Mouse (Mus musculus) neural tube, embryonic 11.5 days (tissue): ENCODE measurements around the gene Cps1. TPM values are rescaled to one million over a fixed set of nuclear protein-coding genes. Genes with fewer than 3 reads are reported as not detected.

ENCODE experiments used
- ATAC-seq: fragments of 200-750 bp; cut with Nextera tagmentation; 2 replicates; pipeline ENCODE4 v1.8.0; 2017; ENCODE audit warnings: moderate number of reproducible peaks, mild to moderate bottlenecking, moderate TSS enrichment, moderate library complexity; ENCODE audit not compliant: insufficient read depth, low FRiP score, low TSS enrichment
- DNase-seq: peaks from one replicate; pipeline ENCODE4 v3.0.0-alpha.2; 2015; ENCODE audit warnings: low spot score
- H3K27ac ChIP-seq: fragments of 300-500 bp; sonication (generic); 2 replicates; pipeline ENCODE4 v1.5.1; 2014; ENCODE audit warnings: low read depth, mild to moderate bottlenecking, low read length
- H3K27me3 ChIP-seq: fragments of 300-500 bp; sonication (generic); 2 replicates; pipeline ENCODE4 v1.6.1; 2014; ENCODE audit warnings: mild to moderate bottlenecking, low read length, mixed read lengths; ENCODE audit not compliant: control insufficient read depth, insufficient read depth
- H3K36me3 ChIP-seq: fragments of 300-500 bp; sonication (generic); 2 replicates; pipeline ENCODE4 v1.6.1; 2014; ENCODE audit warnings: mild to moderate bottlenecking, low read length, moderate library complexity, mixed read lengths; ENCODE audit not compliant: control insufficient read depth, insufficient read depth
- H3K4me1 ChIP-seq: fragments of 300-500 bp; sonication (generic); 2 replicates; pipeline ENCODE4 v1.6.1; 2014; ENCODE audit warnings: low read length, mixed read lengths; ENCODE audit not compliant: control insufficient read depth, insufficient read depth
- H3K4me2 ChIP-seq: fragments of 300-500 bp; sonication (generic); 2 replicates; pipeline ENCODE4 v1.6.1; 2014; ENCODE audit warnings: low read depth, mild to moderate bottlenecking, moderate library complexity
- H3K4me3 ChIP-seq: fragments of 300-500 bp; sonication (generic); 2 replicates; pipeline ENCODE4 v1.5.1; 2014; ENCODE audit warnings: low read depth, low read length
- H3K9ac ChIP-seq: fragments of 300-500 bp; sonication (generic); 2 replicates; pipeline ENCODE4 v1.6.1; 2014; ENCODE audit warnings: mild to moderate bottlenecking, low read length
- H3K9me3 ChIP-seq: fragments of 300-500 bp; sonication (generic); 2 replicates; pipeline ENCODE4 v1.6.1; 2016; ENCODE audit warnings: low read length; ENCODE audit not compliant: control insufficient read depth
- WGBS: fragments of 180-500 bp; shearing (Covaris S2); extraction: QIAGEN DNeasy Blood & Tissue Kit; methylation state at CpG from one replicate; pipeline ENCODE4 v1.1.7; 2014; 5-methylcytosine and 5-hydroxymethylcytosine counted together
- polyA plus RNA-seq: library from polyadenylated mRNA; unstranded; fragments of >200 nt; fragmentation: Nextera tagmentation; extraction: Ambion mirVana; gene quantifications from 2 replicates; pipeline ENCODE4 v1.2.1, GENCODE M21; 2014

Gene Cps1
- polyA plus RNA-seq: 0.04 and 0.13 TPM in 2 replicates

GRCm38 (mm10) chr1:67122797-67123196 lies at the start of gene Cps1:
Gene Cps1 (plus strand): TSS chr1:67123026.
- no peaks in the 10 kb centered on the region for H3K36me3 ChIP-seq
- DNase-seq (no peak), ATAC-seq (no peak)
- no peak within 1 kb of the TSS for H3K4me2 ChIP-seq
- H3K4me3 ChIP-seq: no peak within 1 kb of the TSS
- no peak within 1 kb of the TSS for H3K9ac ChIP-seq
- no peaks in the 10 kb centered on the region for H3K9me3 ChIP-seq
- H3K4me1 ChIP-seq: no peaks in the 10 kb centered on the region
- H3K27ac ChIP-seq: no peak within 1 kb of the TSS
- no peaks in the 10 kb centered on the region for H3K27me3 ChIP-seq
- WGBS: 88% methylated on average over 3 of the region's 3 CpGs

GRCm38 (mm10) chr1:67077739-67078138 lies 45.1 kb upstream of the Cps1 start:
- no peak overlapping the region for H3K9ac ChIP-seq
- H3K27me3 ChIP-seq: no peaks in the 10 kb centered on the region
- 86% methylated on average over 2 of the region's 2 CpGs for WGBS
- H3K4me2 ChIP-seq: no peak overlapping the region
- H3K9me3 ChIP-seq: no peaks in the 10 kb centered on the region
- no peak for ATAC-seq
- no peaks in the 10 kb centered on the region for H3K4me1 ChIP-seq
- H3K4me3 ChIP-seq: no peak overlapping the region
- H3K27ac ChIP-seq: no peak overlapping the region
- DNase-seq: no peak
- H3K36me3 ChIP-seq: no peaks in the 10 kb centered on the region

GRCm38 (mm10) chr1:67078666-67079065 lies 44.2 kb upstream of the Cps1 start:
- Histone ChIP-seq H3K4me1 (no peaks in the 10 kb centered on the region), H3K27me3 (no peaks in the 10 kb centered on the region), H3K9me3 (no peaks in the 10 kb centered on the region), H3K4me2 (no peak overlapping the region), H3K4me3 (no peak overlapping the region), H3K9ac (no peak overlapping the region), H3K36me3 (no peaks in the 10 kb centered on the region), H3K27ac (no peak overlapping the region)
- 87% methylated on average over 2 of the region's 2 CpGs for WGBS
- no peak for ATAC-seq
- no peak for DNase-seq

- Histone ChIP-seq H3K9me3 (no peaks in the 10 kb centered on the region), H3K4me1 (no peaks in the 10 kb centered on the region), H3K4me2 (no peak overlapping the region), H3K9ac (no peak overlapping the region), H3K36me3 (no peaks in the 10 kb centered on the region), H3K4me3 (no peak overlapping the region), H3K27me3 (no peaks in the 10 kb centered on the region), H3K27ac (no peak overlapping the region)
- ATAC-seq (no peak), DNase-seq (no peak)
- 88% methylated on average over 7 of the region's 7 CpGs for WGBS
Measured at GRCm38 (mm10) chr1:67079146-67079545, 43.7 kb upstream of the Cps1 start.

- H3K9ac ChIP-seq: no peak overlapping the region
- H3K27me3 ChIP-seq: no peaks in the 10 kb centered on the region
- no peak for ATAC-seq
- no peaks in the 10 kb centered on the region for H3K36me3 ChIP-seq
- H3K4me1 ChIP-seq: no peaks in the 10 kb centered on the region
- H3K4me3 ChIP-seq: no peak overlapping the region
- DNase-seq: no peak
- no peak overlapping the region for H3K4me2 ChIP-seq
- no peak overlapping the region for H3K27ac ChIP-seq
- 73% methylated on average over 1 of the region's 1 CpGs for WGBS
- H3K9me3 ChIP-seq: no peaks in the 10 kb centered on the region
Measured at GRCm38 (mm10) chr1:67092473-67092872, 30.4 kb upstream of the Cps1 start.

- H3K4me1 ChIP-seq: no peaks in the 10 kb centered on the region
- no peak overlapping the region for H3K27ac ChIP-seq
- no peaks in the 10 kb centered on the region for H3K9me3 ChIP-seq
- H3K9ac ChIP-seq: no peak overlapping the region
- H3K36me3 ChIP-seq: no peaks in the 10 kb centered on the region
- no peaks in the 10 kb centered on the region for H3K27me3 ChIP-seq
- ATAC-seq (no peak), DNase-seq (no peak)
- WGBS: 86% methylated on average over 1 of the region's 1 CpGs
- no peak overlapping the region for H3K4me2 ChIP-seq
- H3K4me3 ChIP-seq: no peak overlapping the region
Measured at GRCm38 (mm10) chr1:67099215-67099614, 23.6 kb upstream of the Cps1 start.

GRCm38 (mm10) chr1:67103476-67104248 lies 19.2 kb upstream of the Cps1 start:
- H3K9ac ChIP-seq: no peak overlapping the region
- H3K36me3 ChIP-seq: no peaks in the 10 kb centered on the region
- no peak overlapping the region for H3K4me3 ChIP-seq
- DNase-seq (no peak), ATAC-seq (no peak)
- H3K4me1 ChIP-seq: no peaks in the 10 kb centered on the region
- no peaks in the 10 kb centered on the region for H3K27me3 ChIP-seq
- no peaks in the 10 kb centered on the region for H3K9me3 ChIP-seq
- no peak overlapping the region for H3K4me2 ChIP-seq
- H3K27ac ChIP-seq: no peak overlapping the region
- 73% methylated on average over 12 of the region's 12 CpGs for WGBS

GRCm38 (mm10) chr1:67111621-67112298 lies 11.1 kb upstream of the Cps1 start:
- no peak overlapping the region for H3K27ac ChIP-seq
- H3K36me3 ChIP-seq: no peaks in the 10 kb centered on the region
- ATAC-seq (no peak), DNase-seq (no peak)
- H3K9me3 ChIP-seq: no peaks in the 10 kb centered on the region
- H3K9ac ChIP-seq: no peak overlapping the region
- H3K4me3 ChIP-seq: no peak overlapping the region
- H3K27me3 ChIP-seq: no peaks in the 10 kb centered on the region
- H3K4me2 ChIP-seq: no peak overlapping the region
- no peaks in the 10 kb centered on the region for H3K4me1 ChIP-seq
- WGBS: 92% methylated on average over 3 of the region's 3 CpGs
